ENCODE assay signal across 10 mouse cellular contexts in the genomic region with DNA sequence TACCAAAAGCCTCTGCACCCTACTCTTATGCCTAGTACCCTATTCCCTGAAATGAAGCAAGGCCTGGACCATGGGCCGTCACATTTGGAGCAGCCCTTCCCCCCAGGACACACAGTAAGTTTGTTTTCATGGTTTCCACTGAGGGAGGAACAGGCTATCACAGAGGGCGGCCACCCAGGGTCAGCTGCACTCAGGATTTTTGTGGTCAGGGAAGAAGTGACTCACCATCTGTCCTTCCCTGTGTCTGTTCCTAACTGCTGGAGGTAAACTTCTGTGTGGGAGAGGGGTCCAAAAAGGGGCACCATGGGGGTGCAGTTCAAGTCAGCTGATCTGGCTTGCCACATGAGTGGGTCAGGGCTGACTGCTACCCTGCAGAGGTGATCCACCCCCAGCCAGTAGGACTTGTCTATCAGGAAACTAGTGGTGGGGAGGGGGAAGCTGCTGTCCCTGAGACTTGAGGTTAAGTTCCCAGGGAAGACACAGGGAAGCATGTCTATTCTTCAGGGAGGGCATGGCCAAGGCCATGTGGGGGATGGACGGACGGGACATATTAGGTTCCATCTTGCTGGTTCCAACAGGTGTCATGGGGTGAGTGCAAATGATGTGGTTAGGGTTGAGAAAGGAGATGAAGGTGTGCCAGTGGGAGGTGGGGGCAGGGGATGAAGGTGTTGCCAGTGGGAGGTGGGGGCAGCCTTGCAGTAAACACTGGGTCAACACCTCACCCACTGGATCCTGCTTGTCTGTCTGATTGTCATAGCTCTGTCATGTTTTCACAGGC.
DNase-seq lines count a peak whose midpoint lies in the region; ATAC-seq lines count a peak whose summit lies in the region.
"Had no signal": no experiment of that assay in that cellular context is flagged by ENCODE, and none has a peak within 500 bp of the region (broad histone marks: within the 10 kb centered on the region; RNA-seq: fewer than 3 reads in every experiment).

No protein-coding gene starts in this region.

- H3K4me1 ChIP-seq in heart, embryonic 11.5 days (ENCODE audit: control insufficient read depth, insufficient read depth, low read length), result peaks cover 55% of the 10 kb centered on the region

- no peak overlapping the region for H3K4me3 ChIP-seq in heart, embryonic 11.5 days (ENCODE audit: low read depth, low read length)

- no peak for ATAC-seq in heart, embryonic 11.5 days (replicated peaks; ENCODE audit: insufficient number of reproducible peaks, low FRiP score, low TSS enrichment)
- ATAC-seq: midbrain, embryonic 16.5 days had no signal

- no peaks in the 10 kb centered on the region for H3K36me3 ChIP-seq in heart, embryonic 11.5 days (ENCODE audit: control insufficient read depth, insufficient read depth, low read length)

- DNase-seq in heart, adult 18-20 months, result peak; percentile 69 to 84
- peak; percentile 52 for DNase-seq in 416B (ENCODE audit: low read depth)
- peak; percentile 55 for DNase-seq in adrenal gland, postnatal 25 days
- peak; percentile 43 to 56 for DNase-seq in heart, postnatal 36 days
- no peak for DNase-seq in right cerebral cortex, postnatal 10 days (ENCODE audit: low spot score in 2 of 2)
- no peak for DNase-seq in spleen, postnatal 36 days (ENCODE audit: low spot score in 2 of 2)
- no peak for DNase-seq in embryo, embryonic 10 days (ENCODE audit: low spot score)
- DNase-seq: cerebellum, adult 9-11 months had no signal

- H3K27ac ChIP-seq in heart, embryonic 11.5 days (ENCODE audit: low read depth, low read length), result no peak overlapping the region

- no peaks in the 10 kb centered on the region for H3K9me3 ChIP-seq in heart, embryonic 11.5 days (replicated peaks; ENCODE audit: control insufficient read depth, low read length)

- no peaks in the 10 kb centered on the region for H3K27me3 ChIP-seq in heart, embryonic 11.5 days (ENCODE audit: control insufficient read depth, insufficient read depth, low read length)

- 58% methylated on average over 4 of the region's 4 CpGs for WGBS in heart, embryonic 11.5 days (ENCODE audit: insufficient replicate concordance)

- intact Hi-C loops in heart, postnatal 36 days (cut with DNase I), result no loop called here

- H3K4me2 ChIP-seq in heart, embryonic 11.5 days, result no peak overlapping the region

- no peak overlapping the region for H3K9ac ChIP-seq in heart, embryonic 11.5 days (ENCODE audit: low read depth, low read length)

Comparison
In these comparisons a context has a peak if more than half of its experiments do, and no peak if none do; other contexts are left out.
1. DNase-seq: peak in heart, adult 18-20 months (2 of 2), 416B (single experiment), adrenal gland, postnatal 25 days (single experiment) and heart, postnatal 36 days (2 of 2); none in right cerebral cortex, postnatal 10 days (0 of 2), spleen, postnatal 36 days (0 of 2) and embryo, embryonic 10 days (single experiment).